Mouse (Mus musculus) left cerebral cortex, postnatal 10 days (tissue): ENCODE measurements around the gene Slc31a2. TPM values are rescaled to one million over a fixed set of nuclear protein-coding genes. Genes with fewer than 3 reads are reported as not detected.
A peak's percentile ranks its signal among the peaks of the same experiment; 100 is the strongest.

Source experiments
- DNase-seq, 2 experiments: peaks; one replicate each; pipeline ENCODE4 v3.0.0; 2021 to 2022; ENCODE audit warnings: low spot score in 2 of 2, mixed read lengths in 1 of 2; ENCODE audit errors: extremely low spot score in 1 of 2
- intact Hi-C: fragments of 180-260 bp; cut with DNase I; formaldehyde crosslinking; loops from one replicate; pipeline ENCODE4 v1.15.1; 2025
- total RNA-seq, 2 experiments: library from RNA; stranded (reverse); gene quantifications; 2 replicates each; pipeline ENCODE4 v1.2.3; 2021

Slc31a2 gene
- total RNA-seq, 2 experiments from 2014 or later, result 8.5 to 9.4 TPM

DNA sequence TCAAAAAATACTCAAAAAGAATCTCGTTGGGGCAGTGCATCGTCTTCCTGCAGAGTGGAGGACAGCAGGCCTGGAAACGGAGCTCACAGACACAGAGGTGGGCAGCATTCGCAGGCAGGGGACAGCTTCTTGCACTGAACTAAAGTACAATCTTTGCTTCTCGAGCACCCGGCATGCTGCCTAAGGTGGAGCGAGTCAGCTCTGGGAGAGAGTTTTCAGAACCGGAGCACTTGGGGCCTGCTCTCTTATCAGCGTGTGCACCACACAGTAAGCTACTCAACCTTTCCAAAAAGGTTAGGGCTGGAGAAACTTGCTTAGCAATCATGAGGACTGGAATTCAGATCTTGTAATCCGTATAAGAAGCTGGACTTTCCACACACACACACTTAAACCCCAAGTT lies 14.3 kb downstream of the Slc31a2 start:
- intact Hi-C loops, result no loop called here

DNA sequence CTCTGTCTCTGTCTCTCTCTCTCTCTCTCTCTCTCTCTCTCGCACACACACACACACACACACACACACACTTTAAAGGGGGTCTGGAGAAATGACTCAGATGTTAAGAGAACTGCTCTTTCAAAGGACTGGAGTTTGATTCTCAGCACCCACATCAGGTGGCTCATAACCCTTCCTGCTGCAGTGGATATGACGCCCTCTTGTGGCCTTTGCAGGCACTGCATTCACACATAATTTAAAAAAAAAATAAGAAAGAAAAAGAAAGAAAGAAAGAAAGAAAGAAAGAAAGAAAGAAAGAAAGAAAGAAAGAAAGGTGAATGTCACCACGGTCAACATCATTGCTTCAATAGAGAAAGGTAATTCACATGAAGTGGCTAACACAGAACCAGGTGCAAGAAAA lies 14.9 kb downstream of the Slc31a2 start:
- intact Hi-C loops, result no loop called here
- no peak for DNase-seq

More for the DNA sequence above, 14.3 kb downstream of the Slc31a2 start:
- DNase-seq, result no peak

DNA sequence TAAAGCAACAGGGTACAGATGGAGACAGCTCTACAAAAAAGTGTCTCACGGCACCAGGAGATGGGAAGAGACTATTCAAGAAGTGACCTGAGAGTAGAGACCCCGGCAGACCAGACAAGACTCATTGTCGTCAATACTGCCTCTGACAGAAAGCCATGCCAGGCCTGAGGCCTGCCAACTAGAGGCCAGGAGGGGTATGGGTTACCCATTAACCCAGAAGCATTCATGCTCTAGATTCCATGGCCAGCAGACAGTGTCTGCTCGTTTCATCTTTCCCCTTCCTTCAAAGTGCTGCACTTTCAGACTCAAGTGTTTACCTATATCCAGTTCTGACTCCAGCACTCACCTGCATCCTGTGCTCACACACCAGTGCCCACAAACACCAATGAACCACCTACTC lies 15.7 kb downstream of the Slc31a2 start:
- intact Hi-C loops, result no loop called here
- DNase-seq, result no peak

DNA sequence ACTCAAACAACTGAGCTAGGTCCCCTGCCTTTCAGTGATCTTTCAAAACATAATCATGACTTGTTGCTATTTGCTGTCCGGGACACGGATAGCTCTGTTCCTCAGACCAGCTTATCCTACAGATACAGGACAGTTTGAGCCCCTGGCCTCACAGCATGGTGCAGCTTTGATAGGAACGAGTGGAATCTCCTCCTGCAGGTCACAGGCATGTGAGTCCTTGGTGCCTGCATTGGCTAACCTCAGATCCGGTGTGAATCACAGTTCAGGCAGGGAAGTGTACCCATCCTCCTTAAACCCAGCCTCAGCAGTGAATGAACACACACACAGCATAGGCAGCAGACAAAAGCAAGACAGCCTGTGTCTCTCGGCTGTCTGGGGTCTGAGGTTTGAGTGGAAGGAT lies 19.0 kb downstream of the Slc31a2 start:
- no peak for DNase-seq
- intact Hi-C loops, result loop anchor here (10.0 kb wide), 1 partner anchor 77 kb away; no protein-coding TSS in a partner anchor

DNA sequence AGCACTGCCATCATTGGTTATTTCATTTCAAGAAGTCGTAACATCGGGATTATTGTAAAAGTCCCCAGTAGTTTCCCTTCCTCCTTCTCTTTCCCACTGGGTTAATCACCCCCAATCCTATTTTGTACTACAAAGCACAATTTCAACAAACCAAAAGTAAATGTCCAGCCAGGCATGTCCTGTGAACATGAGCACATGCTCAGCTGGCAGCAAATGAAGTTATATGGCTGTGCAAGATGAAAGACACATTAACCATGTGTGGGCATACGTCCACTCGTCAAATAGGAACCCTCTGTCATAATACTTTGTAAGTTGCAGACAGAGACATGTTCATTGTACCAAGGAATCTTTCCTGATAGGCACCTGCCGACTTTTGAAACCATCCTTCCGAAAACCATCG lies 20.6 kb downstream of the Slc31a2 start:
- intact Hi-C loops, result loop anchor here (10.0 kb wide), 1 partner anchor 78 kb away; no protein-coding TSS in a partner anchor
- no peak for DNase-seq

DNA sequence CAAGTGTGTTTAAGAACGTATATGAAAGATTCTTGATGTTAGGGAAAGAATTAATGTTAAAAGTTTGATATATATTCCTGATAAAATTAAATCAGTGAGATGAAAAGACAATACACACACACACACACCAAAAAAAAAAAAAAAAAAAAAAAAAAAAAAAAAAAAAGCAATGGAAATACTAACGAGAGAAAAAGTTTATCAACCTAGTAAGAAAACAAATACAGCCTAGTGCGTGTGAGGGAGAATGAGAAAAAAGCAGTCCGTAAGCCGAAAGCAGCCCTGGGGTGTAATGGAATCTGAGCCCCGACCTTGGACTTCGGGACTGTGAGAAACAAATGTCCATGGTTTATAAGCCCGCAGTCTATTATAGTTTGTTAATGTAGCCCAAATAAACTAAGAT lies 23.2 kb downstream of the Slc31a2 start:
- DNase-seq, result no peak
- intact Hi-C loops, result loop anchor here (10.0 kb wide), 1 partner anchor 81 kb away; no protein-coding TSS in a partner anchor

DNA sequence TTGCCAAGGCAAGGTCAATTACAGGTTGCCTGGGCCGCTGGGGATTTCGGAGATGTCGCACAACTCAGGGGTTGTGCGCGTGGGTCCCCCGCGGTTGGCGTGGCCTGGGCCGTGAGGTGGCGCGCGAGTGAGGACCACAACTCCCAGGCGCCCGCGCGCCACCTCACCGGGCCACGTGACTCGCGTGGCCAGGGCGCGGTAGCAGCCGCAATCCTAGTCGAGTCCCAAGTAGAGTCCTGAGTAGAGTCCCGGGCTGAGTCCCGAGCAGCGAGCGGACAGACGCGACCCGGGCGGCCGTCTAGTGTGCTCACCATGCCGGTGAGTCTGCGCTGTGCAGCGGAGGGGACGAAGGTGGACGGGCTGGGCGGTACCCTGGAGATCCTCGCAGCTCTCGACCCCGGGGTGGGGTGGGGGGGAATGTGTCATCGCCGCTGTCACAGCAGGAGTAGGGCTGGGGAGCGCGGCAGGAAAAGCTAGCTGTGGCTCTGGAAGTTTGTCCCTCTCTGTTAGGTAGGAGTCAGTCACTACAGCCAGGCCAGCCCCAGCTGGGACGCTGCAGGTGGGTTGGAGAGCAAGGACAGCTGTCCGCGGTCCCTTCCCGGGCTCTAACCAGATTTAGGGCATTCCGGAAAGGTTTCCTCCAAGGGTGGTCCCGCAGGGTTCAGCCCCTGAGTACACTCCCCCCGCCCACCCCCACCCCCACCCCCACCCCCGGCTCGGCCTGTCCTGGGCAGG lies 24.1 kb downstream of the Slc31a2 start:
- peak; percentile 66 to 87 for DNase-seq
- intact Hi-C loops, result loop anchor here (10.0 kb wide), 1 partner anchor 82 kb away; no protein-coding TSS in a partner anchor

DNA sequence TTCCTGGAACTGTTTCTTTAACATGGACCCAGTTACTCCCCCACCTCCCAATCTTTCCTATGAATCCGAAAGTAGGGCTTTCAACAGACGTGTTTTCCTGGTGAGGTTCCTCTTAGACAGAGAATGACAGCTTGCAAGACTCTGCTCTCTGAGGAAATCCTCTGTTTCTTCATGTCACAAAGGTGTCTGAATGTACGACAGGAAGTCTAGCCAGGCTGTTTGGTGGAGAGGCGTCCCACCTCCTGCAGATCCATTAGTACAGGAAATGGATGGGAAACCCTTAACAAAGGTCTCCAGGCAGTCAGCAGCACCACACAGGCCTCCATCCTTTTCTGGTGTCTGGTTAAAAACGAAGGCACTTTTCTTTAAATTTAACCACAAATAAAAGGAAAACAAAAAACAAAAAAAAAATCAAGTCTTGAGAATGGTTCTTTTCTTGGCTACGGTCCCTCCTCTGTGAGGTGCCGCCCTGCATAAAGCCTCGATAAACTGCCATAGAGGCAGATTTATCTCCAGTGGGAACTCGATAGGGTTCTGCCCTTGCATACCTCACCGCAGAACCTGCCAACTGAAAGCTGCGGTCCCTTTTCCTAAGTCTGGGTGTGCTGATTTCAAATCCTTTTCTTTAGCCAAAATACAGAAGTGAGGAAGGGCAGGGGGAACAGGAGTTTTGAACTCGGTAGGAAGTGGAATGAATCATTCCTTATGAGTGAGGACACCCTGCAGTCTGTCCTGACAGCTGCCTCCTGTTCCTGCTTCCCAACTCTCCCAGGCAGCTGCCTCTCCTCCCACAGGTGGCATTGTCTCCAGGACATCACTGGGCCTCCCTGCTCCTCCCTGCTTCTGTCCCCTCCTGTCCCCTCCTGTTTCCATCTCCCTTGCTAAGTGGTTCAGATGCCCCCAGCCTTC lies 24.9 kb downstream of the Slc31a2 start:
- intact Hi-C loops, result loop anchor here (10.0 kb wide), 1 partner anchor 82 kb away; no protein-coding TSS in a partner anchor

DNA sequence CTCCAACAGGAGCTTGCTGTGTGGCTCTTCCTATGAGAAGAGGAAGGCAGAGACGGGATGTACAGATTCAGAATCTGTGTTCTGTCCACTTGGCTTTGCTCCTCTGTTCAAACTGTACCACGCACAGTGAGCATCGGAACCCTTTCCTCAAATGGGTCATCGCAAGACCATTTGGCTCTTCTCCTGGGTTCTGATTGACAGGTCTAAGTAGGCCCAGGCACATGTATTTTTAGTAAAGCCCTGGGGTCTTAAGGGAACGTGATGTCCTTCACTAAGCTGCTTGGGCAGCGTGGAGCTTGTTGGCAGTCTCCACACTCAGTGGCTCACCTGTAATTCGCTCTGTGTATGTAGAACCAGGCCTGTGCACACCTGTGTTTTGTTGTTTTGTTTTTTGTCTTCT lies 26.9 kb downstream of the Slc31a2 start:
- intact Hi-C loops, result loop anchor here (10.0 kb wide), 1 partner anchor 84 kb away; no protein-coding TSS in a partner anchor
- no peak for DNase-seq

More for the DNA sequence above, 24.9 kb downstream of the Slc31a2 start:
- no peak for DNase-seq

DNA sequence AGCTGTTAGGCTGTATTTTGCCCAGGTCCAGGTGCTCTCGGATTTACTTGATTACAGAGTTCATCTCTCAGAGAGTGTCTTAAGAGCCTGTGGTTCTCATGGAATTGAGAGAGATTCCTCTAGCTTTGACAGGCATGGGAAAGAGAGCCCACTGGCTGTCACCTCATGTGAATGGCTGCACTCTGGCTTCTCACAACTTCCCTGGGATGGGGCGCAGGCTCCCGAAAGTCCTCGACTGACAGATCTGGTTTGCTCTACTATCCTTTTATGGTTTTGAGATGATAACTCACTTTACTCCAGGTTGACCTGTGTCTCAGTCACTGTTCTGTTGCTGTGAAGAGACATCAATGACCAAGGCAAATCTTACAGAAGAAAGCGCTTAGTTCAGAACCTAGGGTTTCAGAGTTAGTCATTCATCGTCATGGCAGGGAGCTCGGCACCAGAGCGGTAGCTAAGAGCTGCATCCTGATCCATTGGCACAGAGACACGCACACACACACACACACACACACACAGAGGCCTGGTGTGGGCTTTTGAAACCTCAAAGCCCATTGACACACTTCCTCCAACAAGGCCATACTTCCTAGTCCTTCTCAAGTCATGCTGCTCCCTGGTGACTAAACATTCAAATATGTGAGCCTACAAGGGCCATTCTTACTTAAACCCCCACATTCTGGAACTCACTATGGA lies 28.6 kb downstream of the Slc31a2 start:
- no peak for DNase-seq
- intact Hi-C loops, result no loop called here

DNA sequence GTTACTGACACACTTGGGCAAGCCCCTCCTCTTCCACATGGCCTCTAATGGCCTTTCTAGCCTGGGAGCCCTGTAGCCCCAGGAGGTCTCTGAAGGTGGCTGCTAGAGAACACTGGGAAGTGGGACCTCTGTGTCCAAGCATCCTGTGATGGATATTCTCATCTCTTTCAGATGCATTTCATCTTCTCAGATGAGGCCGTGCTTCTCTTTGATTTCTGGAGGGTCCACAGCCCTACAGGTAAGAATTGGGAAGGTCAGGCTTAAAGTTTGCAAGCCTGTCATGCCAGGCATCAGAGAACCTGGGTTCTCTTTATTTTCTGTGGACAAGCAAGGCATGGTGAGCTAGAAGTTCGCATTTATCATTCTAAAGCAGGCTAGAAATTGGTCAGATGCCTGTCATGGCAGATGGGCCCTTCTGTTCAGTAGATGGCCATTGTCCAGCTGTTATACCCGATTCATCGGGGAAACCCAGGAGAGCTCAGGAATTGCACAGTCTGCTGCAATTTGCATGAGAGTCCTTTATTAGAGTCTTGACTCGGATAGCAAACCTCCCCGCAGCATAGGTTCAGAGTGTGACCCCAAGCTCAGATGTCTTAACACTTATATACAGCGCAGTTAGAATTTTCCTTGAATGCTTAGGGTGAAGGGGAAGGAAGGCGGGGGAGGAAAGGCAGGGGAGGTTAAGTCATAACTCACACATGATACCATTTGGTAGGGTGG lies 30.3 kb downstream of the Slc31a2 start:
- DNase-seq, result no peak
- intact Hi-C loops, result no loop called here

DNA sequence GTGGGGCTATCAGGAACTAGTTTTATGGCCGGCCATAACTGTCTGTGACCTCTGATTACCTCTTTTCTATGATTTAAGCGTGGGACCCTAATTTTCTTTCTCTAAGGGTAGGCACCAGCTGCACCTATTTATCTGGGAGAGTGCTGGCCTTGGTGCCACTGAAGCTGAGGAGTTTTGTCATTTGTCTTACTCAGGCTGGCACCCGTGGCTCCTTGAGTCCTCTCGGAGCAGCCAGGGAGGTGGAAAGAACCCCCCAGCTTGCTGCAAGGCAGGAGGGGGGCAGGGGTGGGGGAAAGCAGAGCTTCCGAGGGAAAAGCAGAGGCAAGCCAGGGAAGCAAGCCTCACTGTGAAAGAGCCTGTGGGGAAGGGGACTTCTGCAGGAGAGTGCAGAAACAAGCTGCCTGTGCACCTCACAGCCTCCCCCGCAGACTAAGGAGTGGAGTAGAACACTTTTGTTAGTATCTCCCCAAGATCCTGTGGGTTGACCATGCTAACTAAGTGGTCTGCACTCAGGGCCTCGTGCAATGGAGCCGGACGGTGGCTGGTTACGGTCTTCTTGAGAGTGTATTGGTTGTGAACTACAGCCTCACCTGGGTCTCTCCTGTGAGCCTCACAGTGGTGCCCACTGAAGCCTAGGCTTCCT lies 31.0 kb downstream of the Slc31a2 start:
- no peak for DNase-seq
- intact Hi-C loops, result no loop called here

DNA sequence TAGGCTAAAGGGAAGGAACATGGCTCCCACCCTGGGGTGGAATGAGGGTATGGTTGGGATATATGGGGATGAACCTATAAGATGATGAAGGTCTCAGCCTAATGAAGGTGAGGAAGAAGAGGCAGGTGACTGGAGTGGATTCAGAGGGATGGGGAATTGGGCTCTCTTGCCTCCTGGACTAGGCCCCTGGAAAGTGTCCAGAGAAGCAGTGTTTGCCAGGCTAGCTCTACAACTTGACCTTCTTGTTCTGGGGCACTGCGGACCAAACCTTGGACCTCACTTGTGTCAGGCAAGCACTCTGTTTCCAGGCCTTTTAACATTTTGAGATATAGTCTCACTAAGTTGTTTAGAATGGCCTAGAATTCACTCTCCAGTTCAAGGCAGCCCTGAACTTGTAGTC lies 32.4 kb downstream of the Slc31a2 start:
- no peak for DNase-seq
- intact Hi-C loops, result no loop called here

DNA sequence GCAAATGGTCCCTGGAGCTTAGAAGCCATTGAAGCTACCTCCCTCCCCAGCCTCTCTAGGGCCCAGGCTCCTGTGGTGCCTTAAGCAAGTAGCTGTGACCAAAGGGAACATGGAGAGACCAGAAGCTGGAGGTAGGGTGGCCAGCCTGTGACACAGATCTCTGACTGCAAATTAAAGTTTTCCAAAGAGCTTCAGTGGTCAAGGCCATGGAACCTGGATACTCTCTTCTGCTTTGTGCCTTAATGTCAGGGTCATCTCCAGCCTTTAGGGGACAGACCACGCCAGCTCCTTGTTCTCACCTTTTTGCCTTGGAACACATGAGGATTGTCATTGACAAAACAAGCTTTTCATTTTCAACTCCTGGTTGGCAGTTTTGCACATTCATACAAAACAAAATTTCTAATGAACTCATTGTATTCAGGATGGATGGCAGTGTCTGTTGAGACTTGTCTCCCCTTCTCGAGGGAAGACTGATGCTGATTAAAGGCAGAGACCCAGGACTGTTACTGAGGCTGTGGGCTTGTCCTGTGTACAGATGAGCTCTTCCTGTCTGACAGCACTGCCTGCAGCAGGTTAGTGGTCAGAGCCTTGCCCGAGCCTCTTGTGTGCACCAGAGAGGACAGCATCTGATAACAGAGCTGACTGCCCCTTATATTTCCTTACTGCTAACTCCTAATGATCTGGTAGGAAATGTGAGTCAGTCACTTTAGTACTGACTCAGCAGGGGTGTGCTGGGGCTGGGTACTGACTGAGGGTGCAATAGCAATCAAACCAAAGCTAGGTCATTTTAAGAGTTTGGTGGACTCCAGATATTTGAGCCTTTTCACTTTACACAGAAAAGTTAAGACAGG lies 35.1 kb downstream of the Slc31a2 start:
- no peak for DNase-seq
- intact Hi-C loops, result no loop called here

DNA sequence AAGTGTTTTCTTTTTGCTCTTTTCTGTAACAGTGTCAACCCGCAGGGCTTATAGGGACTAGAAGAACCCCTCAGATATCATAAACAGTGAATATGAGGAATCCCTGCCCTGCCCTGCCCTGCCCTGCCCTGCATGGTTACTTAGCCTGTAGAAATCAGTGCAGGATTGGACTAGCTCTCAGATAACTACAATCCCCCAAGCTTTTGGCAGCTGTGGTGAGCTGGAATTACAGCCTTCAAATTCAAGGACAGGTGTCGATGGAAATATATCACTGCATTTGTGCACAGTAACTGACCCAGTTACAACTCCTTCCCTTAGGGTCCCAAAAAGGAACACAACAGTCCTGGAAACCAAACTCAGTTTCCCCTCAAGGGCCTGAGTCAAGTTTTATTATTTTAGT lies 37.6 kb downstream of the Slc31a2 start:
- DNase-seq, result no peak
- intact Hi-C loops, result no loop called here

DNA sequence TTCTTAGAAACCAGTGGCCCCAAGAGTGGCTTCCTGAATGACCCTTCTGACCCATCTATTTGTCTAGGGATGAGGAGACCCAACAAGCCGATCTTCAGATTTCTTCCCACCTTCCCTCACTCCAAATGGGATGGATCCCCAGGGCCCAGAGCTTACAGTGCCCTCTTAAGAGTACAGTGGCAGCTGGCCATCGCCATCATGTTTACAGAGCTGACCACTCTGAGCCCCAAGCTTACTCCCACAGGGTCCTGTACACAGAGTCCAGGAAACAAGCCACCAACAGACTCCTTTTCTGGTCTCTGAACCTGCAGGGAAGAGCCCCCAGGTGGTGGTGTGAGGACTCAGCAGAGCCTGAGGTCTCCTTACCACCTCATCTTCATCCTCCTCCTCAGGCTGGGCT lies 40.4 kb downstream of the Slc31a2 start:
- no peak for DNase-seq
- intact Hi-C loops, result no loop called here

DNA sequence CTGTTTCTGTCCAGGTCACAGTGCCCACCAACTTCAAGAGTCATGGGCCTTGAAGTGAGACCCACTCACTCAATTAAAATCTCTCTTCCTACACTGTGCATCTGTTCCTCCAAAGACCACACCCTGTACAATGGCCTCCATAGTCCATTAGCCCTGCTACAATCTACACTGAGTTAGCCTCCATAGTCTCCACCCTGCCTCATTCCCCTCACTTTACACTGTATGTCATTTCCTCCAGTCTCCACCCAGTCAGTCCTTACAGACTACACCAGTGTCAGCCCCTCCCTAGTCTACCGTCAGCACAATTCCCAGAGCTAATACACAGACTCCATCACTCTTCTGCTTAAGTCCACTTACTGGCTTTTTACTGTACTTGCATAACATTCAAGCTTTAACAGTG lies 40.9 kb downstream of the Slc31a2 start:
- no peak for DNase-seq
- intact Hi-C loops, result no loop called here
